Mouse (Mus musculus): ENCODE results near the gene Agbl5.

- TF ChIP-seq GATA1 (IDR thresholded peaks at IDR 0.05; ENCODE audit: low read length) (no peak), TAL1 (IDR thresholded peaks at IDR 0.05; ENCODE audit: low read length) (no peak)
Measured at GRCm38 (mm10) chr5:30927945-30928529, 39.5 kb downstream of the Agbl5 start.

Measured in erythroblast, embryonic 14.5 days (primary cell).